Mouse (Mus musculus): Measurements from ENCODE around the gene Foxi3. TPM values are rescaled to one million over a fixed set of nuclear protein-coding genes. Genes with fewer than 3 reads are reported as not detected.
A peak's percentile ranks its signal among the peaks of the same experiment; 100 is the strongest.

Foxi3 gene
- polyA plus RNA-seq, 1 experiment from 2014 or later: not detected

DNA sequence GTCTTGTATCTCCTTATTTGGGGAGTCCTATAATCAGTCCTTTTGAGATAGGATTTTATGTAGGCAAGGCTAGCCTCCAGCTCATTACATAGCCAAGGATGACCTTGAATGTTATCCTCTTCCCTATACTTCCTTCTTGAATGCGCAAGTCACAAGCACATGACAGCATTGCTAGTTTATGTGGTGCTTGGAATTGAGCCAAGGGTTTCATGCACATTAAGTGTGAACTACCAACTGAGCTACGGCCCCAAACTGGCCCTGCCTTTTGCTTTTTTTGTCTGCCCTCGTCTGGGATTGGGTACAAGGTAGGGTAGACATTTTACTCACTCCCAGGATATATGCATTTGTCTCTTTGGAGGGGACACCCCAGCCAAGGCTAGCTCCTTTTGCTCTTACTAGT is 16.7 kb downstream of the Foxi3 start:
- H3K9ac ChIP-seq (replicated peaks; ENCODE audit: low read depth, low read length): no peak overlapping the region
- no peaks in the 10 kb centered on the region for H3K27me3 ChIP-seq (replicated peaks; ENCODE audit: control insufficient read depth, insufficient read depth, low read length)
- no peaks in the 10 kb centered on the region for H3K9me3 ChIP-seq (ENCODE audit: control insufficient read depth, low read length)
- H3K36me3 ChIP-seq (ENCODE audit: control insufficient read depth, insufficient read depth): no peaks in the 10 kb centered on the region
- 40% methylated on average over 3 of the region's 3 CpGs for WGBS
- no peak overlapping the region for H3K4me2 ChIP-seq (ENCODE audit: low read length)
- H3K4me3 ChIP-seq (replicated peaks; ENCODE audit: low read length): no peak overlapping the region
- no peaks in the 10 kb centered on the region for H3K4me1 ChIP-seq (replicated peaks; ENCODE audit: control insufficient read depth, insufficient read depth, low read length)
- ATAC-seq: no peak
- H3K27ac ChIP-seq (ENCODE audit: low read length): no peak overlapping the region

DNA sequence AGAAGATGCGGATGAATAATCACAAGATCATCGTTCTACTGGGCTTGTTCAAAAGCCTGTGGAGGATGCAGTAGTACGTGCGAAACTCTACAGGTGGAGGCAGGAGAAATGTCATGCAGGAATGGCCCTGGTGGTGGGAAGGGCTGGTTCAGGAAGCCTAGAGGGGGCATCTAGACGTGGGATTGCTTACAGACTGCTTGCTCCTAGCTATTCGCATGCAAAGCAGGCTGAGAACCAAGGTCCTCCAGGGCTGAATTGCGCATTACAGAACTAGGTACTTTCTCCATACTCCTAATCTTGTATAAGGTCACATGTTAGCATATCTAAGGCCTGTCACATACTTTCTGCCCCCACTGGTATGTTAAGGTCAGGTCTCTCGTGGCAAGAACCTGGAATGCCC is 24.7 kb downstream of the Foxi3 start:
- Histone ChIP-seq H3K4me3 (replicated peaks; ENCODE audit: low read length) (no peak overlapping the region), H3K9me3 (ENCODE audit: control insufficient read depth, low read length) (no peaks in the 10 kb centered on the region), H3K4me2 (ENCODE audit: low read length) (no peak overlapping the region), H3K4me1 (replicated peaks; ENCODE audit: control insufficient read depth, insufficient read depth, low read length) (no peaks in the 10 kb centered on the region), H3K9ac (replicated peaks; ENCODE audit: low read depth, low read length) (no peak overlapping the region), H3K27me3 (replicated peaks; ENCODE audit: control insufficient read depth, insufficient read depth, low read length) (no peaks in the 10 kb centered on the region), H3K27ac (ENCODE audit: low read length) (no peak overlapping the region), H3K36me3 (ENCODE audit: control insufficient read depth, insufficient read depth) (no peaks in the 10 kb centered on the region)
- 82% methylated on average over 8 of the region's 8 CpGs for WGBS
- no peak for ATAC-seq

DNA sequence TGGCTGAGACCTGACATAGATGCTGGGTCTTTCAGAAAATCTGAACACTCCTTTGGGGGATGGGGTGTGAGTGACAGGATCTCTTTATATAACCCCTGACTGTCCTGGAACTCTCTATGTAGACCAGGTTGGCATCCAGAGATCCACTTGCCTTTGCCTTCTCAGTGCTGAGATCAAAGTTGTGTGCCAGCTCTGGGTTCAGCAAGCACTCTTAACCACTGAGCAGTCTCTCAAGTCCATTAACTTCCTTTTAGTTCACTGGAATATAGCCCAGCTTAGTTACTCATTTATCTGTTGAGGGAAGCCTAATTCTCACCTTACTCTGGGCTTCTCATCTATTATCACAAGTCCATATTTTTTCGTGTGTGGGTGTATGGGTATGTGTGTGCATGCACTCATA is 26.1 kb downstream of the Foxi3 start:
- ATAC-seq: no peak
- H3K4me2 ChIP-seq (ENCODE audit: low read length): no peak overlapping the region

GRCm38 (mm10) chr6:70986683-70987082 is 30.4 kb downstream of the Foxi3 start:
- no peaks in the 10 kb centered on the region for H3K27me3 ChIP-seq (replicated peaks; ENCODE audit: control insufficient read depth, insufficient read depth, low read length)
- no peaks in the 10 kb centered on the region for H3K36me3 ChIP-seq (ENCODE audit: control insufficient read depth, insufficient read depth)
- peak; percentile 86 for ATAC-seq
- H3K4me2 ChIP-seq (ENCODE audit: low read length): no peak overlapping the region
- no peaks in the 10 kb centered on the region for H3K4me1 ChIP-seq (replicated peaks; ENCODE audit: control insufficient read depth, insufficient read depth, low read length)
- H3K9ac ChIP-seq (replicated peaks; ENCODE audit: low read depth, low read length): no peak overlapping the region
- no peaks in the 10 kb centered on the region for H3K9me3 ChIP-seq (ENCODE audit: control insufficient read depth, low read length)
- WGBS: 13% methylated on average over 8 of the region's 8 CpGs
- no peak overlapping the region for H3K27ac ChIP-seq (ENCODE audit: low read length)
- no peak overlapping the region for H3K4me3 ChIP-seq (replicated peaks; ENCODE audit: low read length)

More for the DNA sequence above, 26.1 kb downstream of the Foxi3 start:
- Histone ChIP-seq H3K27ac (ENCODE audit: low read length) (no peak overlapping the region), H3K4me1 (replicated peaks; ENCODE audit: control insufficient read depth, insufficient read depth, low read length) (no peaks in the 10 kb centered on the region), H3K9ac (replicated peaks; ENCODE audit: low read depth, low read length) (no peak overlapping the region), H3K9me3 (ENCODE audit: control insufficient read depth, low read length) (no peaks in the 10 kb centered on the region), H3K27me3 (replicated peaks; ENCODE audit: control insufficient read depth, insufficient read depth, low read length) (no peaks in the 10 kb centered on the region), H3K36me3 (ENCODE audit: control insufficient read depth, insufficient read depth) (no peaks in the 10 kb centered on the region), H3K4me3 (replicated peaks; ENCODE audit: low read length) (no peak overlapping the region)
- 81% methylated on average over 1 of the region's 1 CpGs for WGBS

DNA sequence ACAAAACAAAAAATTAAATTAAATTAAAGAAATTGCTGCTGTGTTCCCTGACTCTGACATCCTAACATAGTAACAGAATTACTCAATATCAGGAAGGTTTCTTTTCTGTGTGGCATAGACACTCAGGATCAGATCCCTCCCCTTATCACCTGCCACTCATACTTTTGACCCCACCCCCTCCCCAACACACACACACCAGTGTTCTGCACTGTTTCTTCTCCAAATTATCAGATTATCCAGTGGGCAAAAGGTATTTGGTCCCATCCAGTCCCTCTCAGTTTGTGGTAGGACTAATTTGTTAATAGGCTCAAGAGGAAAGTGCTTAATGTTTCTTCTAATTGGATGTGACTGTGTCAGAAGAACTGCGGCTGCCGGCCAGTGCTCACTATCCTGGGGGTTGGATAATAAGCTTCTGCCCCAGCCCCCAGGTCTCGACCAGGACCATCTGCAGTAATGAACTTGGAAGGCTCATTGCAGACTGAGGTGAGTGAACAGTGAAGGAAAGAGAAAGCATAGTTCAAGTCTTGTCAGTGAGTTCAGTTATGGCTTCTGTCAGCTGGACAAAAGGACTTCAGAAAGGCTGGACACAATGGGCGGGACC is 39.9 kb downstream of the Foxi3 start:
- H3K4me1 ChIP-seq (replicated peaks; ENCODE audit: control insufficient read depth, insufficient read depth, low read length): no peaks in the 10 kb centered on the region
- no peak overlapping the region for H3K4me2 ChIP-seq (ENCODE audit: low read length)
- no peaks in the 10 kb centered on the region for H3K27me3 ChIP-seq (replicated peaks; ENCODE audit: control insufficient read depth, insufficient read depth, low read length)
- no peak for ATAC-seq
- 40% methylated on average over 4 of the region's 4 CpGs for WGBS
- no peaks in the 10 kb centered on the region for H3K36me3 ChIP-seq (ENCODE audit: control insufficient read depth, insufficient read depth)
- no peak overlapping the region for H3K9ac ChIP-seq (replicated peaks; ENCODE audit: low read depth, low read length)
- no peak overlapping the region for H3K27ac ChIP-seq (ENCODE audit: low read length)
- no peak overlapping the region for H3K4me3 ChIP-seq (replicated peaks; ENCODE audit: low read length)
- no peaks in the 10 kb centered on the region for H3K9me3 ChIP-seq (ENCODE audit: control insufficient read depth, low read length)

GRCm38 (mm10) chr6:71002656-71003055 is 46.3 kb downstream of the Foxi3 start:
- Histone ChIP-seq H3K9ac (replicated peaks; ENCODE audit: low read depth, low read length) (no peak overlapping the region), H3K4me2 (ENCODE audit: low read length) (no peak overlapping the region), H3K27me3 (replicated peaks; ENCODE audit: control insufficient read depth, insufficient read depth, low read length) (no peaks in the 10 kb centered on the region), H3K36me3 (ENCODE audit: control insufficient read depth, insufficient read depth) (no peaks in the 10 kb centered on the region), H3K27ac (ENCODE audit: low read length) (no peak overlapping the region), H3K4me1 (replicated peaks; ENCODE audit: control insufficient read depth, insufficient read depth, low read length) (no peaks in the 10 kb centered on the region), H3K9me3 (ENCODE audit: control insufficient read depth, low read length) (no peaks in the 10 kb centered on the region), H3K4me3 (replicated peaks; ENCODE audit: low read length) (no peak overlapping the region)
- no peak for ATAC-seq
- 86% methylated on average over 2 of the region's 2 CpGs for WGBS

DNA sequence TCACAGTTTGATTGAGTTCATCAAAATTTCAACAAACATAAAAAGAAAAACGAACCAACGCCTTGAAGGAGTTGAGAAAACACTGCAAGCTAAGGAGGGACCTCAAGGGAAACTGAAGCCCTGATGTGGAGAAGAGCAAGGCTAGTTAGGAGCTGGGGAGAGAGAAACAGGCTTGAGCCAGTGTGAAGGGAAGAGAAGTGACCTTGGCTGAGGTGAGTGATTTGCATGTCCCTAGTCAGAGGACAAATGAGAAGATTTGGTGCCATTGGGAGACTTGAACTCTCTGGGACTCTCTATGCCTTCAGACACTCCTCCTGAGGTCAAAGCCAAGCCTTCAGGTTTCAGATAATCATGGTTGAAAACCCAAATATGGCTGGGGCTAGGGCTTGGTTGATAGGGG is 47.8 kb downstream of the Foxi3 start:
- Histone ChIP-seq H3K27me3 (replicated peaks; ENCODE audit: control insufficient read depth, insufficient read depth, low read length) (no peaks in the 10 kb centered on the region), H3K9me3 (ENCODE audit: control insufficient read depth, low read length) (no peaks in the 10 kb centered on the region), H3K9ac (replicated peaks; ENCODE audit: low read depth, low read length) (no peak overlapping the region), H3K4me3 (replicated peaks; ENCODE audit: low read length) (no peak overlapping the region), H3K4me2 (ENCODE audit: low read length) (no peak overlapping the region), H3K4me1 (replicated peaks; ENCODE audit: control insufficient read depth, insufficient read depth, low read length) (no peaks in the 10 kb centered on the region), H3K36me3 (ENCODE audit: control insufficient read depth, insufficient read depth) (no peaks in the 10 kb centered on the region), H3K27ac (ENCODE audit: low read length) (no peak overlapping the region)
- WGBS: 86% methylated on average over 2 of the region's 2 CpGs
- no peak for ATAC-seq

Other genes starting within 250 kb of the Foxi3 start
- gene Rpia, start 164.3 kb upstream of the Foxi3 start, polyA plus RNA-seq (2015; fragmentation: Nextera tagmentation; extraction: Ambion mirVana): 2.5 and 3.3 TPM in 2 replicates
- gene Eif2ak3, start 112.0 kb upstream of the Foxi3 start, polyA plus RNA-seq (2015; fragmentation: Nextera tagmentation; extraction: Ambion mirVana): 14.4 and 17.8 TPM in 2 replicates
- not detected in 2 replicates for gene Tex37, start 37.6 kb upstream of the Foxi3 start, polyA plus RNA-seq (2015; fragmentation: Nextera tagmentation; extraction: Ambion mirVana)
- 3.2 and 3.3 TPM in 2 replicates for gene Thnsl2, start 187.9 kb downstream of the Foxi3 start, polyA plus RNA-seq (2015; fragmentation: Nextera tagmentation; extraction: Ambion mirVana)
- gene Fabp1, start 243.3 kb downstream of the Foxi3 start, polyA plus RNA-seq (2015; fragmentation: Nextera tagmentation; extraction: Ambion mirVana): not detected in 2 replicates

Data from forebrain, embryonic 16.5 days (tissue).